Mouse (Mus musculus): ENCODE results near the gene A830005F24Rik.
"Not testable (repeated sequence)": the region's sequence is repeated elsewhere in the genome, so short reads cannot be mapped to it uniquely, and the experiment has no call there.

A830005F24Rik gene

DNA sequence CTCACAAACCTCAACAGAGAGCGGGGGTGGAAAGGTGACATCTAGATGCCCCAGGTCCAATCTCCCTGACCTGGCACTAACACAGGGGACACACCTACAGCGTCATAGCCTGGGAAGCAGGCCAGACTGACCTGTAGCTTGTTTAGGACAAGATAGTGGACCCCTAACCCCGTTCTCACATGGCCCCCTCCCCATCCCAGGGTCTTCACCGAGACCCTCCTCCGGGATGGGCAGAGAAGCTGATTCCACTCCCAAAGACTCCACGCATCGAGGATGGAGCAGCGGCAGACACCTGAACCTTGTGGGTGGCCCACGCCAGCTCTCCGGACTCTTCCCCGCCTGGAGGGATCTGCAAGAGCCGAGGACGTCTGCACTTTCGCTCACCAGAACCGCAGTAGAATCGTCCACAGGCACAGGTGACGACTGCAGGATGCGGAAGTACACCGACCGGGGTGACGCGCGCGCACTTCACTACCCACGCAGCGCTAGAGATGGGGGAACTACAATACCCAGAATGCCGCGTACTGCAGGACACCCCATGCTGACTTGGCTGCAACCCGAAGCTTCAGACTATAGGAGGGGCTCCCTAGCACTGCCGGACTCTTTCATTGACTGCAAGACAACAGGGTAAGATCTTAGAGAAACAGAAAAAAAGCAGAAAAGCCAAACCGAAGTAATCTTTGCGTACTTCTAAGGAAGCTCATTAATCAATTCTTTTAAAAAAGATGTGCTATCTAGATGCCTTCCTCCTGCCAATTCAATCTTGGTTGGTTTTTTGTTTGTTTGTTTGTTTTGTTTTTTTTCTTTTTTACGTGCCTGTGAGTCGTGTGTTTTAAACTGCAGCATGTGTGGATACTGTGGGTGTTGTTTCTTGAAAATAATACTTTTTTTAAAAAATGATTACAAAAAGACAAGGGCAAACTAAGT, at the start of gene A830005F24Rik, which contains the start of gene Zfp169:
TSS of gene A830005F24Rik (plus strand) at position 568 of the 927 bp plus-strand sequence.
TSS of gene Zfp169 (minus strand) at position 449 of the 927 bp plus-strand sequence.
- DNase-seq = peak; percentile 83

GRCm38 (mm10) chr13:48464170-48464569, 49.2 kb upstream of the A830005F24Rik start:
- DNase-seq = peak; percentile 46

GRCm38 (mm10) chr13:48466186-48466585, 47.2 kb upstream of the A830005F24Rik start:
- DNase-seq = no peak

- DNase-seq = no peak
Measured at GRCm38 (mm10) chr13:48468656-48469180, 44.7 kb upstream of the A830005F24Rik start.

GRCm38 (mm10) chr13:48483606-48484005, 29.8 kb upstream of the A830005F24Rik start:
- DNase-seq = no peak

- DNase-seq = no peak
Measured at GRCm38 (mm10) chr13:48490396-48491182, 22.8 kb upstream of the A830005F24Rik start.

GRCm38 (mm10) chr13:48493183-48493582, 20.2 kb upstream of the A830005F24Rik start:
- DNase-seq = no peak

DNA sequence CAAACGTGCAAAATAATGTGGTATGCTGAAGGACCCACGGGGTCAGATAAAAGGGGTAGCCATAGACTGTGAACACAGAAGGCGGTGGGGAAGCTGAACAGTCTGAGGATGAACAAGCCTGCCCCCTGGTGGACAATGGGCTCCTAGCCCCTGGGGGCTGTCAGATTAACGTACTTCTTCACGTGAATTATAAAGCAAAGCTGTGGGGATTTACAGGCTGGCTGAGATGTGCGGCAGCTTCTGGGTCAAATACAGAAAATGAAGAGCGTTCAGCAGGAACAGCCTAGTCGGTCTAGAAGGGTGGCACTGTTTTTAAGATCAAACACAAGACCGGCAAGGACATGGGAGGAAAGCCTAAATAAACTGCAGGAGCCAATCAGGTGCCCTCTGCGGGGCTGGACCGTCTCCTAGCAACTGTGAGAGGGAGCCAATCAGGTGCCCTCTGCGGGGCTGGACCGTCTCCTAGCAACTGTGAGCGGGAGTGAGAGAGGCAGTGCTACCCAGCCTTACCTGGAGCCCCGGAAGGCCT, 15.6 kb upstream of the A830005F24Rik start:
- peak; percentile 76 for DNase-seq

- no peak for DNase-seq
Measured at GRCm38 (mm10) chr13:48498676-48499075, 14.7 kb upstream of the A830005F24Rik start.

DNA sequence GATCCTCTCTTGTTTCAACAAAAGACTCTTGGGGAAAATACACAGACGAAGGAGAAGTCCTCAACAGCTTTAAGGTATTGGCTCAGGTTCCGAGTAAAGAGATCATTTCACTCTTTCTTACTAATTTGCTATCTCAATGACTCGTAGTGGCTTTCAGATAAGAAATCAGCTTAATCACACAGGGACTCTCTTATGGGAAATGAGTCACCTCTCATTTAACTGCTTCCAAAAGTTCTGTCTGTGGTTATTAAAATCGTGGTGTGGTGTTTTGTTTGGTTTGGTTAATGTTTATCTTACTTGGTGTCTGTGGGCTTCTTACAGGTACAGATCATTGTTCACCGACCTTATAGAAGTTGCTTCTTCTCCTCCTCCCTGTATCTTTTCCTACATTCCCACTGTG, 10.9 kb upstream of the A830005F24Rik start:
- no peak for DNase-seq

- DNase-seq = no peak
Measured at GRCm38 (mm10) chr13:48508661-48509060, 4.7 kb upstream of the A830005F24Rik start.

GRCm38 (mm10) chr13:48515861-48516260, 2.5 kb downstream of the A830005F24Rik start:
- no peak for DNase-seq

DNA sequence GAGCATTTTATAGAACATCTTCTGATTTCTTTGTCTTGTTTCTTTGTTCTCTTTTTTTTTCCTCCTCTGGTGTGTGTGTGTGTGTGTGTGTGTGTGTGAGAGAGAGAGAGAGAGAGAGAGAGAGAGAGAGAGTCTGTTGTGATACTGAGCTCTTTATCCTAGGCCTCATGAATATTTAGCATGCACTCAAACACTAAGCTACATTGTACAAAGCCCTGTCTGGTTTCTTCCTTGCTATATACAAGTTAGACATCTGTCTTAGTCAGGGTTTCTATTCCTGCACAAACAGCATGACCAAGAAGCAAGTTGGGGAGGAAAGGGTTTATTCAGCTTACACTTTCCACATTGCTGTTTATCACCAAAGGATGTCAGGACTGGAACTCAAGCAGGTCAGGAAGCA, 5.8 kb downstream of the A830005F24Rik start:
- not testable (repeated sequence) for DNase-seq

DNA sequence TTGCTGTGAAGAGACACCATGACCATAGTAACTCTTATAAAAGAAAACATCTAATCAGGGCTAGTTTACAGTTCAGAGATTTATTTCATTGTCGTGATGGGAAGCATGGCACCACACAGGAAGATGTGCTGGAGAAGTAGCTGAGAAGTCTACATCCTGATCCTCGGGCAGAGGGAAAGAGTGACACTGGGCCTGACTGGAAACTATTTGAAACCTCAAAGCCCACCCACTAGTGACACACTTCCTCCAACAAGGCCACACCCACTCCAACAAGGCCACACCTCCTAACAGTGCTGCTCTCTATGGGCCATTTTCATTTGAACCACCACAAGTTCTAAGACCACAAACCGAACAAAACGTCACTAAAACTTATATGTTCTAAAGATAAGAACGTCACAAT, 12.4 kb downstream of the A830005F24Rik start:
- no peak for DNase-seq

DNA sequence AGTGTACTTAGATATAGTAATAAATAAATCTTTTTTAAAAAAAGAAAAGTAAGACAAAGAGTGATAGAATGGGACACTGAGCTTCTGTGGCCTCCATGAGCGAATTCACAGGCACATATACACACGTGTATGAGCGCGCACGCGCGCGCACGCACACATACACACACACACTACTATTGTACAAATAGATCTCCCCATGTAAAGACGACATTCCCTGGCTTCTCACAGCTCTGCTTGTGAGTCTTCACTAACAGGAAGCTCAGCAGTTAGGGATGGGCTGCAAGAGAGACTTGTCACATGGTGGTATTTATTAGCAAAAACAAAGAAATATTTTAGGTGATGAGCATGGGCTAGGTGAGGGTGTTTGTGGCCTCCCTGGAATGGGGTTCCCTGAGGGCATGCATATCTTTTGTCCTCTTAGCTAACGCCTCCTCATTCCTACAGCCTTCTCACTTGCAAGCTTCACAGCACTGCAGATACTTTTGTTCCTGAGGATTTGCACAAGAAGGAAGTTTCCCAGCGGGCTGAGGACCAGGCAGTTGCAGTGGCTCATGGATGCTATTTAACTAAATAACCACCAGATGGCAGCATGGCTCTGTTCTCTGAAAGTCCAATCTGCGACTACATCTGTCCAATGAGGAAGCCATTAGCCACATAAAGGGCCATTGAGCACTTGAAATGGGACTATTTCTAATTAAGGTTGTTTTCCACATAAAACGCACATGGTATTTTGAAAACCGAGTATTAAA, 14.9 kb downstream of the A830005F24Rik start:
- peak; percentile 32 for DNase-seq

- no peak for DNase-seq
Measured at GRCm38 (mm10) chr13:48529028-48529427, 15.7 kb downstream of the A830005F24Rik start.

- DNase-seq = peak; percentile 12
Measured at GRCm38 (mm10) chr13:48530685-48531084, 17.3 kb downstream of the A830005F24Rik start.

GRCm38 (mm10) chr13:48531448-48531847, 18.1 kb downstream of the A830005F24Rik start:
- no peak for DNase-seq

DNA sequence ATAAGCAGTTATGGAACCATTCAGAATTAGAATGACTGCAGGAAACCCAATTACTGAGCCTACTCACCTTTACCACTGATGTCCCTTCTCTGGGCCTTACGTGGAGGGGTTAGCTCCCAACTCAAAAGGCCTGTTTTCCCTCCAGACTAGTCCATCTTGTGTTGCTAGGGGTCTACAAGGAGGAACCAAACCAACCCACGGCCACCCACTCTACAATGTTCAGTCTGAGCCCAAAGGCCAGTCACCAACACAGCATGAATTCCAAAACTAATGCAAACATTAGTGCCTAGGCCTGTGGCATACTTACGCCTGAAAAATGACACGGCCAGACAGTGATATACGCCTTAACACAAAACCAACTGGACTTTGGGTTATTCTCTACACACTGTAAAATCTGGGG, 20.1 kb downstream of the A830005F24Rik start:
- DNase-seq = no peak

DNA sequence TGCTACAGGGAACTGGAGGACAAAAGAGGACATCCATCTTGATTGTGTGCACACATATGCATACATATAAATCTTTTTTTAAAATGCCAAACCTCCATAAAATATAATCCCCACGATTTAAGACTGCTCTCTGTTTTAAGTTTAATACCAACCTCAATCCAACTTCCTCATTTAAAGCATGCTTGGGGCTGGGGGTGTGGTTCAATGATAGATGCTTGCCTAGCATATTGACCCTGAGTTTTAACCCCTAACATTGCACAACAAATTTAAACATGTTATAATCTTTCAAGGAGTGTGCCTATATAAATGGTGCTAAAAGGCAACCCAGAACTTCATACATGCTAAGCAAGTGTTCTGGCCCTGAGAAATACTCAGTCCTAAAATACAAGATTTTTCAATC, 27.1 kb downstream of the A830005F24Rik start:
- DNase-seq = no peak

DNA sequence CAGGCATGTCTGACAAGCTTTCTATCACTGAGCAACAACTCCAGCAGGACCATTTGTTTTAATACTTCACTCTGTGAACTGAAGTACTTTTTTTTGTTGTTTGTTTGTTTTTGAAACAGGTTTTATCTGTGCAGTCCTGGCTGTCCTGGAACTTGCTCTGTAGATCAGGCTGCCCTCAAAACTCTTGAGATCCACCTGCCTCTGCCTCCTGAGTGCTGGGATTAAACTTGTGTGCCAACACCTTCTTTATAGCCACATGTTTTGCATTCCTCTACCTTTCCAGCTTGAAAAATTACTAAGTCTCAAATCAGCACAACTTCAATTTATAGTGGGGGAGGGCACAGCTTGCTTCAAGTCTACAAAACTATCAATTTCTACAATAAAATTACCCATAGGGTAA, 31.0 kb downstream of the A830005F24Rik start:
- no peak for DNase-seq

GRCm38 (mm10) chr13:48544867-48545266, 31.5 kb downstream of the A830005F24Rik start:
- DNase-seq = no peak

Data from right cerebral cortex, postnatal 14 days (tissue).